Mouse (Mus musculus): Measurements from ENCODE around the gene Hilpda. TPM values are rescaled to one million over a fixed set of nuclear protein-coding genes. Genes with fewer than 3 reads are reported as not detected.

The Hilpda gene
- polyA plus RNA-seq, 1 experiment from 2014 or later: 28.4 TPM

GRCm38 (mm10) chr6:29246183-29246582 is 26.1 kb upstream of the Hilpda start:
- Histone ChIP-seq H3K4me1 (no peaks in the 10 kb centered on the region), H3K27ac (replicated peaks) (no peak overlapping the region), H3K9ac (replicated peaks) (no peak overlapping the region), H3K9me3 (replicated peaks) (no peaks in the 10 kb centered on the region), H3K4me2 (no peak overlapping the region), H3K4me3 (replicated peaks) (no peak overlapping the region), H3K36me3 (no peaks in the 10 kb centered on the region), H3K27me3 (replicated peaks) (no peaks in the 10 kb centered on the region)
- ATAC-seq (ENCODE audit: low FRiP score): no peak
- 86% methylated on average over 3 of the region's 3 CpGs for WGBS

GRCm38 (mm10) chr6:29246585-29246984 is 25.7 kb upstream of the Hilpda start:
- no peak for ATAC-seq (ENCODE audit: low FRiP score)
- H3K4me1 ChIP-seq: no peaks in the 10 kb centered on the region
- H3K36me3 ChIP-seq: no peaks in the 10 kb centered on the region
- H3K4me2 ChIP-seq: no peak overlapping the region
- no peak overlapping the region for H3K27ac ChIP-seq (replicated peaks)
- no peaks in the 10 kb centered on the region for H3K27me3 ChIP-seq (replicated peaks)
- H3K4me3 ChIP-seq (replicated peaks): no peak overlapping the region
- no peaks in the 10 kb centered on the region for H3K9me3 ChIP-seq (replicated peaks)
- H3K9ac ChIP-seq (replicated peaks): no peak overlapping the region
- whole genome bisulfite sequencing: 51% methylated on average over 5 of the region's 5 CpGs

GRCm38 (mm10) chr6:29247072-29247471 is 25.2 kb upstream of the Hilpda start:
- Histone ChIP-seq H3K27ac (replicated peaks) (no peak overlapping the region), H3K4me3 (replicated peaks) (no peak overlapping the region), H3K4me1 (no peaks in the 10 kb centered on the region), H3K9me3 (replicated peaks) (no peaks in the 10 kb centered on the region), H3K36me3 (no peaks in the 10 kb centered on the region), H3K4me2 (no peak overlapping the region), H3K9ac (replicated peaks) (no peak overlapping the region), H3K27me3 (replicated peaks) (no peaks in the 10 kb centered on the region)
- ATAC-seq (ENCODE audit: low FRiP score): no peak
- 16% methylated on average over 4 of the region's 4 CpGs for whole genome bisulfite sequencing

GRCm38 (mm10) chr6:29259418-29259817 is 12.9 kb upstream of the Hilpda start:
- Histone ChIP-seq H3K27me3 (replicated peaks) (no peaks in the 10 kb centered on the region; the same call in 1 of the 2 replicates), H3K4me1 (peaks cover 8% of the 10 kb centered on the region), H3K27ac (replicated peaks) (no peak overlapping the region), H3K4me3 (replicated peaks) (no peak overlapping the region), H3K36me3 (no peaks in the 10 kb centered on the region), H3K4me2 (no peak overlapping the region), H3K9ac (replicated peaks) (no peak overlapping the region), H3K9me3 (replicated peaks) (no peaks in the 10 kb centered on the region)
- ATAC-seq (ENCODE audit: low FRiP score): no peak
- WGBS: 93% methylated on average over 1 of the region's 1 CpGs

- WGBS: 88% methylated on average over 5 of the region's 5 CpGs
- Histone ChIP-seq H3K4me3 (replicated peaks) (no peak overlapping the region), H3K27me3 (replicated peaks) (no peaks in the 10 kb centered on the region; the same call in 1 of the 2 replicates), H3K4me1 (peaks cover 8% of the 10 kb centered on the region), H3K9me3 (replicated peaks) (no peaks in the 10 kb centered on the region), H3K27ac (replicated peaks) (no peak overlapping the region), H3K9ac (replicated peaks) (no peak overlapping the region), H3K36me3 (no peaks in the 10 kb centered on the region), H3K4me2 (no peak overlapping the region)
- ATAC-seq (ENCODE audit: low FRiP score): no peak
Observed at GRCm38 (mm10) chr6:29261831-29262230, 10.5 kb upstream of the Hilpda start.

- H3K27ac ChIP-seq (replicated peaks): 0 out of 2 replicates have a peak overlapping the region, but pooled peaks have one; percentile 34
- H3K9me3 ChIP-seq (replicated peaks): no peaks in the 10 kb centered on the region
- H3K9ac ChIP-seq (replicated peaks): no peak overlapping the region
- H3K27me3 ChIP-seq (replicated peaks): no peaks in the 10 kb centered on the region; the same call in 1 of the 2 replicates
- no peaks in the 10 kb centered on the region for H3K36me3 ChIP-seq
- WGBS: 44% methylated on average over 6 of the region's 6 CpGs
- peaks cover 8% of the 10 kb centered on the region for H3K4me1 ChIP-seq
- ATAC-seq (ENCODE audit: low FRiP score): peak; percentile 86
- no peak overlapping the region for H3K4me2 ChIP-seq
- no peak overlapping the region for H3K4me3 ChIP-seq (replicated peaks)
Observed at GRCm38 (mm10) chr6:29263650-29264455, 8.4 kb upstream of the Hilpda start.

GRCm38 (mm10) chr6:29264456-29264781 is 7.9 kb upstream of the Hilpda start:
- no peak overlapping the region for H3K4me2 ChIP-seq
- H3K4me1 ChIP-seq: peaks cover 8% of the 10 kb centered on the region
- H3K27ac ChIP-seq (replicated peaks): no peak overlapping the region
- no peaks in the 10 kb centered on the region for H3K36me3 ChIP-seq
- no peak overlapping the region for H3K4me3 ChIP-seq (replicated peaks)
- WGBS: 94% methylated on average over 3 of the region's 3 CpGs
- H3K9me3 ChIP-seq (replicated peaks): no peaks in the 10 kb centered on the region
- H3K27me3 ChIP-seq (replicated peaks): no peaks in the 10 kb centered on the region; the same call in 1 of the 2 replicates
- ATAC-seq (ENCODE audit: low FRiP score): no peak
- H3K9ac ChIP-seq (replicated peaks): no peak overlapping the region

GRCm38 (mm10) chr6:29266936-29267335 is 5.4 kb upstream of the Hilpda start:
- ATAC-seq (ENCODE audit: low FRiP score): no peak

GRCm38 (mm10) chr6:29269006-29269668 is 3.2 kb upstream of the Hilpda start:
- Histone ChIP-seq H3K27ac (replicated peaks) (no peak overlapping the region), H3K9ac (replicated peaks) (no peak overlapping the region), H3K4me2 (no peak overlapping the region), H3K27me3 (replicated peaks) (no peaks in the 10 kb centered on the region), H3K36me3 (no peaks in the 10 kb centered on the region), H3K4me1 (peaks cover 12% of the 10 kb centered on the region), H3K4me3 (replicated peaks) (no peak overlapping the region), H3K9me3 (replicated peaks) (no peaks in the 10 kb centered on the region)
- 89% methylated on average over 6 of the region's 6 CpGs for WGBS
- ATAC-seq (ENCODE audit: low FRiP score): no peak

More at GRCm38 (mm10) chr6:29266936-29267335, 5.4 kb upstream of the Hilpda start:
- H3K27ac ChIP-seq (replicated peaks): no peak overlapping the region
- H3K4me3 ChIP-seq (replicated peaks): no peak overlapping the region
- H3K4me1 ChIP-seq: peaks cover 8% of the 10 kb centered on the region
- H3K36me3 ChIP-seq: no peaks in the 10 kb centered on the region
- H3K9ac ChIP-seq (replicated peaks): no peak overlapping the region
- WGBS: 84% methylated on average over 4 of the region's 4 CpGs
- H3K27me3 ChIP-seq (replicated peaks): no peaks in the 10 kb centered on the region
- no peak overlapping the region for H3K4me2 ChIP-seq
- H3K9me3 ChIP-seq (replicated peaks): no peaks in the 10 kb centered on the region

GRCm38 (mm10) chr6:29270961-29271360 is 1.3 kb upstream of the Hilpda start:
- ATAC-seq (ENCODE audit: low FRiP score): no peak
- WGBS: 14% methylated on average over 8 of the region's 8 CpGs
- Histone ChIP-seq H3K27ac (replicated peaks) (no peak overlapping the region), H3K9ac (replicated peaks) (no peak overlapping the region), H3K9me3 (replicated peaks) (no peaks in the 10 kb centered on the region), H3K4me1 (peaks cover 13% of the 10 kb centered on the region), H3K27me3 (replicated peaks) (no peaks in the 10 kb centered on the region), H3K36me3 (peaks cover 5% of the 10 kb centered on the region; the same call in 1 of the 2 replicates), H3K4me2 (0 out of 2 replicates have a peak overlapping the region, but pooled peaks have one; percentile 3), H3K4me3 (replicated peaks) (no peak overlapping the region)

- 96% methylated on average over 5 of the region's 5 CpGs for WGBS
- H3K4me1 ChIP-seq: peaks cover 13% of the 10 kb centered on the region
- H3K9me3 ChIP-seq (replicated peaks): no peaks in the 10 kb centered on the region
- no peak overlapping the region for H3K4me2 ChIP-seq
- no peaks in the 10 kb centered on the region for H3K27me3 ChIP-seq (replicated peaks)
- H3K36me3 ChIP-seq: peaks cover 5% of the 10 kb centered on the region; the same call in 1 of the 2 replicates
- H3K27ac ChIP-seq (replicated peaks): no peak overlapping the region
- ATAC-seq (ENCODE audit: low FRiP score): no peak
- H3K9ac ChIP-seq (replicated peaks): no peak overlapping the region
- no peak overlapping the region for H3K4me3 ChIP-seq (replicated peaks)
Observed at GRCm38 (mm10) chr6:29276746-29277145, 4.5 kb downstream of the Hilpda start.

Data from neural tube, embryonic 15.5 days (tissue).